Mouse (Mus musculus): ENCODE data around the gene Epha1.

DNA sequence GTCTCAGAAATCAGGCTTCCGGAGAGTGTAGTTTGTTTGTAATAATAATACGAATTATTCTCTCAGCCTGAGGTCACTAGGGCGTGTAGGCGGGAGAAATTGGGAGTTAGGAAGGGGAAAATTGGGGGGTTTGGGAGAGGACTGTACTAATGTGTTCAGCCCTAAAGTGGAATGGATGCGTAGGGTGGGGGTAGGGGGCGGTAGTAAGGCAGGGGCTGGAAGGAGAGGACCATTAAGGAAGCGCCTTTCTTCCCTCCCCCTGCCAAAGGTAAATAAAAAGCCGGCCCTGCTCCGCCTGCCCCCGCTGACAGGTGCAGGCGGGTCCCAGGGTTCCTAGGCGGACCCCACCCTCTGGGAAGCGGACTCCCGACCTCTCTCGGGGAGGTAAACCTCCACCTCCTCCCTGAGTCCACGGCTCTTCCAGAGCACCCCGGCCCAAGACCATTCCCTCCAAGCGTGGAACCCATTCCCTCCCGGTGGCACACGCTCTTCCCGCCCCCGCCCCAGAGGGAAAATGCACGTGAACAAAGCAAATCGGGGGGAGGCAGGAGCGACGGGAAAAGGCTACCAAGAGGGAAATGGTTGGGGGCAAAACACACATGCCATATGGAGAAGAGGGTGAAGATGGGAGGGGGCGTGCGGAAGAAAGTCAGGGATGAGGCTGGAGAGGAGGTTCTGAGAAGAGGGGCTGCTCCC, 49.5 kb downstream of the Epha1 start:
- TF ChIP-seq CTCF (IDR thresholded peaks at IDR 0.05; ENCODE audit: extremely low read depth, insufficient read length, insufficient replicate concordance, low read depth, low read length): no peak
- no peak for TF ChIP-seq POLR2A (IDR thresholded peaks at IDR 0.05; ENCODE audit: low read depth, low read length)
